10 mouse cellular contexts compared by ENCODE assay signal in genomic region chr1:59427204-59427557, GRCm38 (mm10). TPM values are rescaled to one million over a fixed set of nuclear protein-coding genes. Genes with fewer than 3 reads are reported as not detected.
DNase-seq lines count a peak whose midpoint lies in the region; ATAC-seq and TF ChIP-seq lines count a peak whose summit lies in the region.
"Had no signal": no experiment of that assay in that cellular context is flagged by ENCODE, and none has a peak within 500 bp of the region (broad histone marks: within the 10 kb centered on the region; RNA-seq: fewer than 3 reads in every experiment).

No protein-coding gene starts in this region.

- H3K4me2 ChIP-seq in heart, postnatal 0 days (ENCODE audit: low read depth, low read length): no peak overlapping the region
- H3K4me2 ChIP-seq in liver, embryonic 16.5 days (ENCODE audit: low read depth, low read length): no peak overlapping the region
- no peak overlapping the region for H3K4me2 ChIP-seq in liver, embryonic 12.5 days

- H3K9ac ChIP-seq in heart, postnatal 0 days (replicated peaks; ENCODE audit: low read depth, low read length): no peak overlapping the region
- no peak overlapping the region for H3K9ac ChIP-seq in liver, embryonic 16.5 days (ENCODE audit: low read depth, low read length)
- H3K9ac ChIP-seq in liver, embryonic 12.5 days: no peak overlapping the region
- no peak overlapping the region for H3K9ac ChIP-seq in ES-E14 (ENCODE audit: insufficient read depth, low read depth, low read length, poor library complexity, severe bottlenecking)

- H3K36me3 ChIP-seq in heart, postnatal 0 days (replicated peaks; ENCODE audit: control insufficient read depth, insufficient read depth, low read length): no peaks in the 10 kb centered on the region
- no peaks in the 10 kb centered on the region for H3K36me3 ChIP-seq in liver, embryonic 16.5 days (ENCODE audit: control insufficient read depth, insufficient read depth)
- H3K36me3 ChIP-seq in liver, embryonic 12.5 days: no peaks in the 10 kb centered on the region
- H3K36me3 ChIP-seq in ES-E14 (ENCODE audit: control insufficient read depth, insufficient read depth, low read length, poor library complexity, severe bottlenecking): no peaks in the 10 kb centered on the region

- no peak overlapping the region for H3K4me3 ChIP-seq in heart, postnatal 0 days (ENCODE audit: low read depth, low read length)
- no peak overlapping the region for H3K4me3 ChIP-seq in liver, embryonic 16.5 days (ENCODE audit: low read depth, low read length)
- no peak overlapping the region for H3K4me3 ChIP-seq in liver, embryonic 12.5 days
- H3K4me3 ChIP-seq in ES-E14 (ENCODE audit: insufficient read depth in 1 of 2, low read depth in 1 of 2, low read length in 2 of 2, poor library complexity in 1 of 2, severe bottlenecking in 1 of 2): no peak overlapping the region
- H3K4me3 ChIP-seq in embryonic fibroblast, embryonic 13.5 days (ENCODE audit: insufficient read depth, low read length): no peak overlapping the region

- DNase-seq in heart, postnatal 0 days (ENCODE audit: low spot score): no peak
- no peak for DNase-seq in heart, adult 11 months
- DNase-seq in ES-E14 (ENCODE audit: low read depth, low spot score): no peak
- DNase-seq in spleen, adult 18-20 months: no peak
- no peak for DNase-seq in adrenal gland, adult 2 months
- DNase-seq: cerebellum, postnatal 36 days; kidney, adult 8-10 months had no signal

- H3K27me3 ChIP-seq in heart, postnatal 0 days (ENCODE audit: control insufficient read depth, insufficient read depth, low read length): 0 out of 2 replicates have a peak, but pooled peaks cover 4% of the 10 kb centered on the region
- no peaks in the 10 kb centered on the region for H3K27me3 ChIP-seq in liver, embryonic 16.5 days (ENCODE audit: control insufficient read depth, insufficient read depth, low read depth, low read length)
- no peaks in the 10 kb centered on the region for H3K27me3 ChIP-seq in liver, embryonic 12.5 days (replicated peaks)

- 55% methylated on average over 5 of the region's 5 CpGs for WGBS in heart, postnatal 0 days
- 71% methylated on average over 5 of the region's 5 CpGs for WGBS in liver, embryonic 16.5 days (ENCODE audit: insufficient replicate concordance)
- 57% methylated on average over 5 of the region's 5 CpGs for WGBS in liver, embryonic 12.5 days (ENCODE audit: insufficient replicate concordance)

- H3K9me3 ChIP-seq in heart, postnatal 0 days (replicated peaks; ENCODE audit: control insufficient read depth, low read length): no peaks in the 10 kb centered on the region
- no peaks in the 10 kb centered on the region for H3K9me3 ChIP-seq in liver, embryonic 16.5 days (replicated peaks; ENCODE audit: control insufficient read depth, low read length)
- H3K9me3 ChIP-seq in liver, embryonic 12.5 days (replicated peaks): no peaks in the 10 kb centered on the region
- H3K9me3 ChIP-seq in ES-E14 (ENCODE audit: control insufficient read depth, insufficient read depth, low read depth, low read length): no peaks in the 10 kb centered on the region

- H3K27ac ChIP-seq in heart, postnatal 0 days (ENCODE audit: low read depth): no peak overlapping the region
- no peak overlapping the region for H3K27ac ChIP-seq in liver, embryonic 16.5 days (ENCODE audit: low read length)
- H3K27ac ChIP-seq in liver, embryonic 12.5 days: no peak overlapping the region
- H3K27ac ChIP-seq in ES-E14 (ENCODE audit: insufficient read depth, low read depth, low read length, poor library complexity, severe bottlenecking): peak overlapping the region; percentile 16; the same call in 1 of the 2 replicates
- H3K27ac ChIP-seq in embryonic fibroblast, embryonic 13.5 days (ENCODE audit: insufficient read depth, low read length): no peak overlapping the region

- no peak for TF ChIP-seq POLR2A in embryonic fibroblast, embryonic 13.5 days (IDR thresholded peaks at IDR 0.05; ENCODE audit: low read depth, low read length)

- ATAC-seq in heart, postnatal 0 days (ENCODE audit: insufficient read depth, low read depth): no peak
- ATAC-seq in liver, embryonic 16.5 days (ENCODE audit: low read depth): 0 out of 2 replicates have a peak, but pooled peaks have one; percentile 32
- ATAC-seq in liver, embryonic 12.5 days: no peak

- TF ChIP-seq EP300 in heart, postnatal 0 days (IDR thresholded peaks at IDR 0.05; ENCODE audit: low read depth): no peak

- TF ChIP-seq CTCF in heart, postnatal 0 days (IDR thresholded peaks at IDR 0.05; ENCODE audit: low read depth): peak; percentile 41
- peak; percentile 37; the same call in 1 of the 2 replicates for TF ChIP-seq CTCF in embryonic fibroblast, embryonic 13.5 days (IDR thresholded peaks at IDR 0.05; ENCODE audit: borderline replicate concordance, insufficient read depth, low read length)

- in situ Hi-C loops in ES-E14 (cut with MboI; ENCODE audit: low sequenced_read_pairs in 2 of 2, unreplicated experiment in 2 of 2): no loop called here

- no peaks in the 10 kb centered on the region for H3K4me1 ChIP-seq in heart, postnatal 0 days (ENCODE audit: control insufficient read depth, insufficient read depth)
- peaks cover 2% of the 10 kb centered on the region; the same call in 1 of the 2 replicates for H3K4me1 ChIP-seq in liver, embryonic 16.5 days (ENCODE audit: control insufficient read depth, low read depth, low read length)
- H3K4me1 ChIP-seq in liver, embryonic 12.5 days: 0 out of 2 replicates have a peak, but pooled peaks cover 10% of the 10 kb centered on the region
- H3K4me1 ChIP-seq in ES-E14 (ENCODE audit: control insufficient read depth in 2 of 2, insufficient read depth in 2 of 2, low read length in 2 of 2, poor library complexity in 1 of 2): peaks cover 10 to 17% of the 10 kb centered on the region in 2 experiments; a peak in 3 of 4 replicates
- peaks cover 9% of the 10 kb centered on the region for H3K4me1 ChIP-seq in embryonic fibroblast, embryonic 13.5 days (ENCODE audit: control insufficient read depth, insufficient read depth, low read length)

TF ChIP-seq in ES-E14, 5 proteins besides CTCF, POLR2A, EP300 and RAD21:
- no peak for TF ChIP-seq ZNF384 (IDR thresholded peaks at IDR 0.05; ENCODE audit: low read depth, low read length)
- TF ChIP-seq CHD2 (IDR thresholded peaks at IDR 0.05; ENCODE audit: low read depth, low read length): no peak
- no peak for TF ChIP-seq MAFK (IDR thresholded peaks at IDR 0.05; ENCODE audit: insufficient read depth, low read depth, low read length)
- TF ChIP-seq ZC3H11A (IDR thresholded peaks at IDR 0.05; ENCODE audit: borderline replicate concordance, low read depth, low read length): no peak
- no peak for TF ChIP-seq HCFC1 (IDR thresholded peaks at IDR 0.05; ENCODE audit: borderline replicate concordance, insufficient read depth, low read length)

RNA-seq across cellular contexts. Expression of gene Fzd7, which starts 55.0 kb away (rescaled TPM):
- total RNA-seq in heart, postnatal 0 days (2014; rRNA removed; ENCODE audit: low replicate concordance): 7.5 and 9.0 TPM in 2 replicates
- 1.0 and 1.3 TPM in 2 replicates for polyA plus RNA-seq in heart, postnatal 0 days (2015; fragmentation: Nextera tagmentation; extraction: Ambion mirVana)
- 1.0 and 1.2 TPM in 2 replicates for polyA plus RNA-seq in liver, embryonic 16.5 days (2015; fragmentation: Nextera tagmentation; extraction: Ambion mirVana)
- polyA plus RNA-seq in liver, embryonic 12.5 days (2016; fragmentation: Nextera tagmentation; extraction: Ambion mirVana): 5.3 and 5.4 TPM in 2 replicates
- total RNA-seq in ES-E14 (2012; rRNA removed): 57.9 and 88.8 TPM in 2 replicates
- polyA plus RNA-seq in embryonic fibroblast, embryonic 13.5 days (2011; ENCODE audit: insufficient read length, low read depth, missing spikeins): 43.0 and 50.6 TPM in 2 replicates
- 10 to 100 TPM in 1 of 2 experiments, 1 to 10 TPM in 1; 9.9 to 16.7 TPM for total RNA-seq in adrenal gland, adult 2 months (2021)
- polyA plus RNA-seq in adrenal gland, adult 2 months (2012; rRNA removed): 20.1 and 22.0 TPM in 2 replicates
